Mouse (Mus musculus) cerebellum, adult (tissue): ENCODE measurements around the gene Rorb.

Source experiments
- ATAC-seq: cut with Nextera tagmentation; 2 replicates; pipeline ENCODE4 v1.9.2; 2017; ENCODE audit warnings: mild to moderate bottlenecking, moderate library complexity, mixed read lengths; ENCODE audit not compliant: insufficient number of reproducible peaks, low FRiP score, low TSS enrichment

Gene Rorb

DNA sequence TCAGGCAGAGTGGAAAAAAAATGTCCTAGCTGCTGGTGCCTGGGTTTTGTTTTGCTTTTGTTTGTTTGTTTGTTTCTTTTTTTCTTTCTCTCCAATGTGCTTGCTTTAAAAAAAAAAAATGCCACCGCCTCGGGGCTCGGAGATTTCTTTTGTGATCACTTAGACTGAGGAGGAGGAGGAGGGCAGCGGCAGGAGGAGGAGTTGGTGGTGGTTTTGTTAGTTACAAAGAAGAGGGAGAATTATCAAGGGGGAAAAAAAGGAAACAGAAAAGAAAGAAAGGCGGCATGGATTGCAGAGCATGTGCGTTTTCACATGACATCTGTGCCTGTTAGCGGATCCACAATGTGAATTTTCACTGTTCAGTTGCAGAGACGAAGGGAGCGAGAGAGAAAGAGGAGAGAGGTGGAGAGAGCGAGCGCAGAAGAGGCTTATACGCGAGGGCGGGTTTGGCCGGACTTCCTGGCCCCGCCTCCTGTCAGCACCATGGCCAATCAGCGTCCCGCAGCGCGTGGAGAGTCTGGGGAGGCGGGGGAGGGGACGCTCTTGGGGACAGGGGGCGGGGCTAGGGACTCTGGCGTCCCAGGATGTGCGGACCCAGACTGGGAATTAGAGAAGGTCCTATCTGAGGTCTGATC is at the start of gene Rorb:
Gene Rorb, minus strand, starts transcription at position 404 of the 635 bp plus-strand sequence.
- peak; percentile 81 for ATAC-seq

DNA sequence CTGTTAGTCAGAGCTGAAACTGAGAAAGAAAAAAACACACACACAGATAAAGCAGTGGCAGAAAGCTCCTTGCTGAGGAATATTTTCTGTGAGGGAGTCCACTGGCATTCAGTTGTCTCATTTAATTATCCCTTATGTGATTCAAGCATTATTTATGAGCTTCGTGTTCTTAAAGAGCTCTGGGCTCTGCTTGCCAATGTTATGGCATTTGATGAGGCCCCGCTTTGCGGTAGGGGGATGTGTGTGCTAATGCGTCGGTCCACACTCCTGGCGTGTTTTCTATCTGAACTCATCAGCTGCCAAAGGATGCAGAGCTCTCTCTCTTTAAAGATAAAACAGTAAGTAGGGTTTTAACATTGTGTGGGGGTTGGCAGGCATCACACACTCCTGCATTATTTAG is 37.9 kb upstream of the Rorb start:
- ATAC-seq: no peak

DNA sequence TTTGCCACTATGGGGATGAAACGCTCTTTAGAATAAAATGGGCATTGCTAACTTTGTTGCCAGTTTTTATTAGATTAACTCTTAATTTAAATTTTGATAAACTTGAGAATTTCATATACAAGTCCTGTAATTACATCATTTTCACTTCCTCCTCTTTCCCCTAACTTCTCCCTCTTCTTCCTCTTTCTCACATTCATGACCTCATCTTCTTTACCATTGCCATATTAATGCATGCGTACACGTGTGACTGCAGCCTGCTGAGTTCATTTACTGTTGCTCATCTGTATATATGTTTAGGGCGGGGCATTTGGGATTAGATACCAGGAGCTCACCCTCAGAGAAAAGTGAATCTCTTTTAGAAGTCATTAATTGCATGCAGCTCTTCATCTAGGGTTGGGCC is 33.5 kb upstream of the Rorb start:
- ATAC-seq: no peak

DNA sequence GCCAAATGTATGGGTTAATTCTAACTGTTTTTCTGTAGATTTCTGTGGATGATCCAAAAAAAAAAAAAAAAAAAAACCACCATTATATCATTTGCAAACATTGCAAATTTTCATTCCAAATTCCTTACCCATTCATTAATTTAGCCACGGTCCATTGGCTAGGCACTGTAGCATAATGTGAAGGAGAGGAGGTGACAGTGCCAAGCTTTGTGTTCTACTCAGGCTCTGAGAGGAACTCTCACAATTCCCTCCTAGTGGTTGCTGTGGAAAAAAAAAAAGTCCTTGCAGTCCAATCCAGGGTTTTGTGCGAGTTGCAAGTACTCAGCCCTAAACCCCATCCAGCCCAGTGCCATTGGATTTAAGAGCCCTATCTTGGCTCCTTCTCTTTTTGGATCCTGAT is 25.9 kb upstream of the Rorb start:
- no peak for ATAC-seq

DNA sequence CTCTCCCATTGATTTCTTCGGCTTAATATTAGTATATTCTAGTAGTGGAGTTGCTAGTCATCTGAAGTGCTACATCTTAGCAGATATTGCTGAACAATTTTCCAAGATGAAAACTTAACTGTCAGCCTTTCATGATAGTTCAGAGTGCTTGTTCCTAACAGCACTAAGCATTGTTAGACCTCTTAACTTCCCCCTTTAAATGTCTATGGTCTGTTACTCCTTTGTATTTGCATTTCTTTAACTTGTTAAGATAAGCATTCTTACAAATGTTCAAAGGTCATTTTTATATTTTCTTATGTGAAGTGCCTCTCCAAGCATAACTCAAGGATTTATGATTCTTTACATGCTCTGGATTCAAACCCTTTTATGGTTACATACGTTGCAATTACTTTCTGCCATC is 24.8 kb upstream of the Rorb start:
- no peak for ATAC-seq

DNA sequence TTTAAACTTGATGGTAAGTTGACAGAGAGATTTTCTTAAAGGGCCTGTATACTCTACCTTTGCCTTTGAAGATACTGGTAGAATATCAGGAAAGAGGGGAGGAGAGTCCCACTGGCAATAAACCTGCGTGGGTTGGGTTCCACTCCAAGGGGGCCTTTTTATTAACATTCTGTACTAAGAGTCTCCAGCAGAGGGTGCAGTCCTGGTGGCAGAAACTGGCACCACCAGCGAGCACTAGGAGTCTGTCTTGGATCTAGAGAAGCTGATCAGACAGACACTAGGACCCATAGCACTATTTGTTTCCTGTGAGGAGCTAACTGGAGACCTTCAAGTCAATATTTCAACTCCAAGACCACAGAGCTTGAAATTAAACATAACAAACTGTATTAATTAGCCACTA is 11.3 kb upstream of the Rorb start:
- ATAC-seq: no peak

DNA sequence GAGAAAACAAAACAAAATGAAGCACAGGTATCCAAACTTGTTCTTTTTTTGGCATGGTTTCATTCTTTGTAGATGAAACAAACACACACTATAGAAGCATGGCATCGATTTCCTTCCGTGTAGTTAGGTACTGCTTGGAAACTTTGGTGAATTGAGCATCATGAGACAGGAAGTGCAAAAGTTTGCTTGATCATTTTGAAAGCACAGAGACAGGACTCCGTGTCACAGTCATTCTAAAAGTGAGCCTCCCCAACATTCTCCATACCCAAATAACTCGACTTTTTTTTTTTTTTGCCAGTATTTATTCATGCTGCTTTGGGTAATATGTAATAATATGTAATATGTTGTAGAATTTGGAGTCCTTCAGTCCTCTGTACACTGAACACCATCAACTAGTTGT is 1.2 kb upstream of the Rorb start:
- ATAC-seq: no peak

DNA sequence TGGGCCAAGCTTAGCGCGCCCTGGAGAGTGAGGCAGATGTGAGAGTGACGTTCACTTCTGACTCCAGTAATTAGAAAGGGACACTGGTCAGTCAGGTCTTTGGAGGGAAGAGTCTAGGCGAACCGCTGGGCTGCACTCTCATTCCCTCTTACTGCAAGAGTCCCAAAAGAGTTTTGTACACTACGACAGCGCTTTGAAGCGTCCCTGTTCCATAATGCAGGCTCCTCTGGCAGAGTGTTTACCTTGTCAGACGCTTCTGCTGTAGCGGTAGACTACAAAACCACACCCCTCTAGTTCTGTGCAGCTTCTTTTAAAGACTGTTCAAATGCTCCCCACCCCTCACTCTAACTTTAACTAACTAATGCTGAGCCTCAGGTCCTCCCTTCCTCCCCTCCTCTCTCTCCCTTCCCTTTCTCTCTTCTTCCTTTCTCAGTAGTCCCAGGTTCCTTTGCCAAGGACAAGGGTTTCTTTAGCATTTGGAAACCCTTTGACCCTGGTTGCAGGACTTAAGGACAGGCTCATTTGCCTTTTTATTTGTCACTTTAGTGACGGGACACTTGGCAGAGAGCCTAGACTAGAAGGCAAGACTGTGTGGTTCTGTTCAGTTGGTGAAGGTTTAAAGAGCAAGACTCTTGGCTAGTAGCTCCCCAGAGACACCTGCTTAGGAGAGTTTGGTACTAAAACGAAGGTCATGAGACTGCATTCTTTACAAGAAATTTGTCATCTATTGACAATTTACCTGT is 603 bp upstream of the Rorb start:
- ATAC-seq: peak; percentile 33; the same call in 1 of the 2 replicates

DNA sequence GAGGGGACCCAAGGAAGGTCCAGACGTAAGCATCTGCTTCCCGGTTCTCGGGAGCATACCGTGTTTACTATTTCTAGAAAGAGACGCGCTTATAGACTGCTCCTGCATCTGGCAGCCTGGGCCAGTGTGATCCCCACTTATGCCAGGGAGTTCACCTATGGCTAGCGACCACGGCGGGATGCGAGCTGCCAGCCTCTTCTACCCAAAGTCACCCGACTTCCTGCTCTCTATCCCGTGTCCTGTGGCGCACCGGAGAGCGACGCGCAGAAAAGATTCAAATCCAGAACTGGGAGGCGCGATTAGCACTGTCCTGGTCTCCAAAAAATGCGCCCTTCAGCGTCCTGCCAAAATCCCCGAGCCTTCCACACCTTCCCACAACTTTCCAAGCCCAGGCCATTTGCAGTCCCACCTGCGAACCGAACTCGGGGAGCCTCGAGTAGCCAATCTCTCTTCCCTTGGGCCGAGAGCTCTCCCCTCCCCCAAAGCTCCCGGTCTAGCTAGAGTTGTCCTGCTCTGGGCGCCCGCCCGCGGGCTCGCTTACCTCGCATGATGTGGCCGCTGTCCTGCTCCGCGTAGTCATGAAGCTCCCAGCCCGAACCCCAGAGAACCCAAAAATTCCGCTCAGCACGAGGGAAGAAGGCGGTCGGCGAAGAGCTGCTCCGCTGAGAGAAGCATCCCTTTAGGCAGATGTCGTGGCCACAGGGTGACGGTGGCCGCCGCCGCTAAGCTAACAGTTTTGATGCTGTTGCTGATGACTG is 806 bp downstream of the Rorb start:
- ATAC-seq: peak; percentile 57; the same call in 1 of the 2 replicates

DNA sequence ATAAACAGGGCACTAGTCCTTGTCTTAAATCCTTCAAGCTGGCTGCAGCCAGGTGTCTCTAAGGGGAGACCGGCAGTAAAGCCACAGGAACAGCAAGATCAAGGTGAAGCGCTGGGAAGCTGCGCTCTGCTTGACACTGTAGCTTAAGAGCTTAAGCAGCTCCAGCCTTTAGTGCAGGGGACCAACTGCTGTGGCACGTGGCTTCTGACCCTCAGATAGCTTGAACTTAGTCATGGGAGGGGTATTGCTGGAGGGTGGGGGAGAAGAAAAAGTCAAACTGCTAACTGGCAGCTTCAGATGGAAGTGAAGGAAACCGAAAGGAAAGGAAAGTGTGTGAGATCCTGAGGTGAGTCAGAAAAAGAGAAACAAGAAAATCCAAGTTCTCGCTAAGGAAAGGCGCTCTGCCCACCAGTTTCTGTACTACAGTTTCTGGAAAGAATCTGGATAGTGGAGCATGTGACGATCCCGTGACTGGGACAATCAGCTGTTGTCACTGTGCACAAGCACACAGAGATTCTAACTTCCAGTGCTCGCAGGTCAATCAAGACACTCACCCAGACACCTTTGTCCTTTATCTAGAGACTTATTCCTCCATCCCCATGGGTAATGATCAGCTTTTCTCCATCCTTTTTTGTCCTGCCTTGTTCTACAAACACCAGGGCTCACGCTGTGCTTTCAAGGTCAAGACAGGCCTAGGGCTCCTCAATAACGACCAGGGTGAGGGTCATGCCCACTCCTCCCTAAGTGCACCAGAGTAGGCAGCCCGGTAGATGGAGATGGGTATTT is 2.2 kb downstream of the Rorb start:
- ATAC-seq: no peak

DNA sequence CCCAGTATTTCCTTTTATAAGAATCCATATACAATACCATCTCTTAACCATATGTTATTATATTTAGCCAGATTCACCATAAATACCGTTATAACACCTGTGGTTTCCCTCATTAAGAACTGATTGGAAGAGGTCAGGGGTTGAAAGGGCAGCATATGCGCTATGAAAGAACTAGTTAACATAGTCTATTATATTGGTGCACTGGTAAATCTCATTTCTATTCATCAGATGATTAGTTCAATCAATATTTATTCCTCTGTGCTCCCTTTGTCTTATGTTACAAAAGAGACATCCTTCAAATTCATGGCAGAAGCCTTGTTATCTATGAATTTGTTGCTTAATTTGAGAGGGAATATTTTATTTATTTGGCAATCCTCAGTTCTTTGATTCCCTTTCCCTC is 6.4 kb downstream of the Rorb start:
- ATAC-seq: no peak

DNA sequence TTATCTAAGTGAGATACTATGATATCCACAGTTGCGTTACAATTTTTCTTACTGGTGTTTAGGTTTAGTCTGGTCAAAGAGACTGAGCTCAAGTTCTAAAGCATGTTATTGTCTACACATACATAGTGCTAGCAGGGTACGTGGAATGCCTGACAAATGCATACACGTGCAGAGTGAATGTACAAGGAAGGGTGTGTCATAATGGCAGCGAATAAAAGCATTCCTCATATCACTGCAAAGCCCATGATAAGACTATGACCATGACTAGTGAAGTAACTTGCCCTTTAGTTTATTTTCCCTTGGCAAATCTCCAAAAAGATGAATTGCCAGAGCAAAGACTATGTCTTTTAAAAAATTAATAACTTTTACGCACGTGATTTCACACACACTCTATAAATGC is 13.8 kb downstream of the Rorb start:
- no peak for ATAC-seq

DNA sequence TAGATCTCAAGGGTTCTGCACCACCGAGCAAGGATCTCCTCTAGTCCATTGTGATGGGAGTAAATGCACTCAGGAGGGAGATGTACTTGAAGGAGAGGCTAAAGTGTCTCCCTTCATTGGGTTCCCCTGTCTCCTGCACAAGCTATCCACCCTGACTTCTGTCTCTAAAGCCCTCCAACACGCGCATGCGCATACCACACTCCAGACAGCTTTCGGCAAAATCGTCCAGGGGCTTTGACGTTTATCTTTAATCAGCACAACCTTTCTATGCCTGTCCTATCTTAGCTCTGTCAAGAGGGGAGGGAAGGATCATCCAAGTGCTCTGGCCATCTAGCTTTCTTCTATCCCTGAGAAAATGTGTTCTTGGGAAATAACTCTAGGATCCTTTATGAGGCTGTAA is 21.6 kb downstream of the Rorb start:
- ATAC-seq: no peak

DNA sequence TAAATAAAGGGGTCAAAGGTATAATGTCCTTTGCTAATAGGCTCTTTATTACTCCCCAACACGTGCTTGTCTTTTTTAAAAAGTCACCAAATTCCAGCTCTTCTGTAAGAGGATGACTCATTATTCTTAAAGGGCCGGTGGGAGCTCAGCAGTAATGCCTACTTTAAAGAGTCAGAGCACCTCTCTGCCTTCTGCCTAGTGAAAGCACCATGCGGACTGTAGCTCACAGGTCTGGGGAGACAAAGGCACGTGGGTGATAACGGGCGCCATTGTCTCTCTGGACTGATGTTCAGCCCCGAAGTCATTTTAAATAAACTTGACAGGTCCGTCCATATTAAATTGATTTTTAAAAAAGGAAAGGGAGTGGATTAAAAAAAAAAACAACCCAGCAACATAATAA is 33.1 kb downstream of the Rorb start:
- no peak for ATAC-seq

DNA sequence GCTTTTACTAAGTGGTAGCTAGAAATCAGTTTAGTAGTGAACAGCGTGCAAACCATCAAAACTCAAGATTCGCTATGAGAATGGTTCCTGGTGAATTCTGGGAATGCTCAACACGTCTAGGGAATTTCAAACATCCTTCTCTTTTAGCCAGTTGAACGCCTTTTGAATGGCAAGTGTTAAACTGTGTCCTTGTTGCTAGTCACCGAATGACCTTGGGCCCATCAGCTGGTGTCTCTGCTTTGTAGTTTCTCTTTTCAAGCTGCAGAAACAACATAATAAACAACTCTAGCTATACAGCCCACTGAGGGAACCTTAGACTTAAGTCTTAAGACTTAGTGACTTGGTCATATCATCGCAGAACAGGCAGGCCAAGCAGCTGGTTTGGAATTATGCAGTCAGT is 36.2 kb downstream of the Rorb start:
- ATAC-seq: no peak

DNA sequence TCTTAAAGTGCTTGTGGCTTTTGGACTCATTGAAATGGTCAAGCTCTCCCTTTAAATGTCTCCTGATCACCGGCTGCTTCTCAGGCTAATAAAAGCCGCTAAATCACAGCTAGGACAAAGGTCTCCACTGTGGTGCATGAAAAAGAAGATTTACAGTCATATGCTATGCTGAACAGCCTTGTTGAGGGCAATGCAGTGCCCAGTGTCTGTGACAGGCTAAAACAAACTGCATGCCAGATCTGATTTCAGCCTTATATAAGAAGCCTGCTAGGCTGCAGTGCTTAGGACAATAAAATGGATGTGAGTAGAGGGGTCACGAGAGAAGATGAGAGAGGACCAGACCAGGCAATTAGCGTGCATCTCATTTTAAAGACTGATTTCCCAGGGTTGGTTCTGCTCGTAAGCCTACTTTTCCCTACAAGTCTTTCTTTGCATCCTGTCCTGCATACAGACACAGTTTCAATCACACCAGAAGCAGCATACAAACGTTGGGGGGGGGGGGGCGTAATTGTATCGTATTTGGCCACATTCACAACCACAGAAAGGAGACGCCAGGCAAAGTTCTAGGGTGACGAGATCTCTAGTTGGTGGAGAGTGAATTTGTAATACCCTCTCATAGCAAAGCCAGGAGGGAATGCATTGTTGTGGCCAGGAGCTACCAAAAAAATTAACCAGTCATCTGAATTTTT is 52.1 kb downstream of the Rorb start:
- ATAC-seq: no peak

DNA sequence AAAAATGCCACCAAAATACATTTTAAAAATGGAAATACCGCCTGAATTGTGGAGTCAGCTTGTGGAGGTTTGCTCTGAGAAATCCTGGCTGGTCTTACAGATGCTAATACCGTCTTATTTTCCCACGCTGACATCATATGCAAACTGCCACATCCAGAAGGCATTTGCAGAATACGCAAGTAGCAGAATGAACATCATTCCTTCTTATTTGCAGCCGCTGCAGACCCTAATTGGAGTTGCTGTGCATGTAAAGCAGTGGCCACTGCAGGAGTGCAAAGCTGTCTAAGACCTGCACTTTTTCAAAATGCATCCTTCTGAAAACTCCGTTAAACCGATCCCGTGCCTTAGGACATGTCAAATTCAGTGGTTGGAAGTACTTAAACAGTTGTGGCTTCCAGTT is 52.8 kb downstream of the Rorb start:
- ATAC-seq: no peak

DNA sequence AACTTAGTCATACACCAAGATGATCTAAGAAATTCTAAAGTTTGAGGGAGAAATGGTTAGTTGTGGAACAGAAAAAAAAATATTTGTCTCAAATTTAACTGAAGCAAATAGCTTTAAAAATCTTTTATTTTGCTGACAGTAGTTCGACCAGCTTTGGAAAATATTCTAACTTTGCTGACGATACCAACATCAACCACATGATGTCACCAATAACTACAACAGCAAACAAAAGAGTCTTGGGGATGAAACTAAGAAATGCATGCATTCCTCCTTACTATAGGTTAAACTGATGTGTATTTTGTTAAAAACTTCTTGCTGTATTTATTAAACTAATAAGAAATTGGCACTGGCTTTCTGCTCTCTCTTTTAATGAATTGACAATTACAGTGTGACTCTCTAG is 67.9 kb downstream of the Rorb start:
- no peak for ATAC-seq

DNA sequence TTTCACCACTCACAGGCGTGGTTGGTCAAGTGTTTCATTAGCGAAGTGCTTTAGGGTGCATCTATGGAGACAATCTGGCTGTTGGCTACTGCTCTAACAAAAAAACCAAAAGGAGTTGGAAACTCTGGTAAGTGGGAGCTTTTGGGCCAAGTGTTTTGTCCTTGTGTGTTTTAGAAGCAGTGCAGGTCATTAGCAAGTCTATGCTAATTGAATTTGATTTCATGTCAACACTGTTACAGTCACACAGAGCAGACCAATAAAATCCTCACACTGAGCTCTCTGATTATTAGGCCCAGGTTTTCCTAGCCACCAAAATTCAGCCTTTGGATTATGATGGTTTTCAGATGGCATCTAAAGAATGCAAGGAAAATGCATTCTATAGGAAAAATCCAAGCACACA is 70.2 kb downstream of the Rorb start:
- ATAC-seq: no peak
